Mouse (Mus musculus): ENCODE data around the gene Mgat5.

The Mgat5 gene

DNA sequence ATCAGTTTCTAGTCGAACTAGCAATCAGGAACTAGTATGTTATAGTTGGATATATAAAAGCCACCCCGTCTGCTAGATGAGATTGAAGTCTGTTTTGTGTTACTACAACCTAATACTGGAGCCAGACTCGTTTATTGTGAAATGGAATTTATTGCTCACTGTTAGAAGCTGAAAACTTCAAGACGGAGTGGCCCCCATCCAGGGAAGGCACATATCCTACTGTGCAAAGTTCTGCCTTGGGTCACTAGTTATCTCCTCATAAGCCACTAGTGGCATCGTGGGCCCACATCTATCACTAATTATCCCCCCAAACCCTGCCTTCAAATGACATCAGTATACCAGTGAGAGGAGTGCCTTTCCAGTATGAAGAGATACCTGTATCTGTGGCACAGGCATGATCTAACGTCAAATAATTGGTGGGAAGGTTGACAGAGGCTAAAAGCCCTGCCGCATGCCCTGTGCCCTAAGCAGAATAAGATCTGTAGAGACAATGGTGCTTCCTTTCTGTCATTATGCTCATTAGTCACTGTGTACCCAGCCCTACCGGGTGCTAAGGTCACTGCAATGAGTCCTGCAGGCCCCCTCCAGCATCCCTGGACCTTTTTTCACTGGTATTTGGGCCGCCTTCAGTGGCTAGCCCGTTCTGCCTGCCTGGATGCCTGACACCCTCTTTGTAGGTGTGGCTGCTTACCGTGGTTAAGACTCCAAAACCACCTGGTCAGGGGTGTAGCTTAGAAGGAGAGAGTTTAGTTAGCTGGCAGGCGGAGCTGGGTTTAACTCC, 191.9 kb downstream of the Mgat5 start:
- DNase-seq, result no peak

DNA sequence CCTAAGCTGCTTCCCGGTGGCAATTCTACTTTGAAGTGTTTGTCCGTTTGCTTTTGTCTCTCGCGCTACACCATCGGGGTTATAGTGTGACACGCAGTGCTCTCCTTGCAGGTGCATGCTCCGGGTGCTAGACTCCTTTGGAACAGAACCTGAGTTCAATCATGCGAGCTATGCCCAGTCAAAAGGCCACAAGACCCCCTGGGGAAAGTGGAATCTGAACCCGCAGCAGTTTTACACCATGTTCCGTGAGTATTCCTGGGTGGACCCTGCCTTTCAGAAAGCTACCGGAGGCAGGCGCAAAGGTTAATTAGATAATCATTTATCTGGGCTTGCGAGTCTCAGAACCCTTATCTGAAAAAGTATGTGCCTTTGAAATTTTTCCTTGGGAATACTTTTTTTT, 192.6 kb downstream of the Mgat5 start:
- DNase-seq, result no peak

DNA sequence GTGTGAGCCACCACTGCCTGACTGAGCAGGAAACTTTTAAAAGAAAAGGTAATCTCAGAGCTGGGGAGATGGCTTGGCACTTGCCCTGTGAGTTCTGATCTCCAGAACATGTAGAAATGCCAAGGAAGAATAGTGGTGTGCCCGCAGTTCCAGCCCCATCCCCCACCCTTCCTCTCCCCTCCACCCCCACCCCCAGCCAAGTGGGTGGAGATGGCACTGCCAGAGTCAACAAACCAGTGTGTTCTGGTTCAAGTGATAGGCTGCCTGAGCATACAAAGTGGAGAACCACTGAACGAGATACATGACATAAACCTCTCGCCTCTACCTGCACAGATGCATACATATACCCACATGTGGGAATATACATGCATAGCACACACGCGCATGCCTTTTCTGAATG, 193.4 kb downstream of the Mgat5 start:
- no peak for DNase-seq

DNA sequence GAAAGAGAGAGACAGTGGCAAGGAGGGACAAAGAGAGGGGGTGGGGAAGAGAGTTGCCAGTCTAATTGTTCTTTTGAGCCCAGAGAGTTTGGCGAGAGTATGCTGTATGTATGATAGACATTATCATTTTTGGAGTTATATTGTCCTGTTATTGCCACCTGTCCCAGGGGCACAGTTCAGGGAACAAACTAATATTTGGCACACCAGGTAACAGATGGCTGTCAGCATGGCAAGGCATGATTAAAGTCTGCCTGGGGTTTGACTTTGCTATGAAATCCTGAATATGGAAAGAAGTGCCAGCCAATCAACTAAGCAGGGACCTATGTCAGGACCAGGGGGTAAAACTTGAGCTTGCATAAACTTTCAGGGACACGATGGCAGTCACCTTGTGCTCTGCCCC, 195.4 kb downstream of the Mgat5 start:
- DNase-seq, result no peak

DNA sequence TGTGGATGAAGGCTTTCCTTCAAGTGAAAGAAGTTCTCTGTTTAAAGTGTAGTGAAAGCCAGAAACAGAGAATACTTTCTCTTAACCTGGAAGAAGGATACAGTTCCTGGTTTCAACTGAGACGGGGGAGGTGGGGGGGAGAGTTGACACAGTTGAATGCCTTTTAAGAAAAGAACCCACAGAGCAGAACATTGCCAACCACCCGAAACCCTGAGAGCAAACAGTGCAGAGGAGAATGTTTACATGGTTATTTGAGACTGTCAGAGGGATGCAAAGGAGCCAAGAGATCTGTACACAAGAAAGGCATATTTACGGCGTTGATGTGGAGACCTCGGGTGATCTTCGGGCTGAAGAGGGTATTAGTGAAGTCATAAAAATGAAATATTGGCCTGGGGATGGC, 195.9 kb downstream of the Mgat5 start:
- DNase-seq, result no peak

- DNase-seq, result no peak
These were observed 199.8 kb downstream of the Mgat5 start for GRCm38 (mm10) chr1:127404655-127405054.

- no peak for DNase-seq
These were observed 204.2 kb downstream of the Mgat5 start for GRCm38 (mm10) chr1:127408957-127409423.

DNA sequence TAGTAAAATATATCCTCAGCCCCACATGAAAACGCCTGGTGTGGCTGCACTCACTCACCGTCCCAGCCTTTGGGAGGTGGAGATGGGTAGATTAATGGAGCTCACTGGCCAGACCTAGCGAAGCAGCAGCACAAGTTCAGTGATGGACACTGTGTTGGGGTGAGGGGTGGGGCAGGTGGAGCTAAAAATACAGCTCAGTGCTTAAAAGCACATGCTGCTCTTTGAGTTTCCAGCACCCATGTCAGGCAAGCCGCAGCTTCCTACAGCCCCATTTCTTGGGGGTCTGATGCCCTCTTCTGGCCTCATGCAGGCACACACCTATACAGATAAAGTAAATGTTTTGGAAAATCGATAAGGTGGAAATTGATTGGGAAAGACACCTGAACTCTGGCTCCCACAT, 204.7 kb downstream of the Mgat5 start:
- DNase-seq, result peak in 1 of 2 experiments; percentile 16

DNA sequence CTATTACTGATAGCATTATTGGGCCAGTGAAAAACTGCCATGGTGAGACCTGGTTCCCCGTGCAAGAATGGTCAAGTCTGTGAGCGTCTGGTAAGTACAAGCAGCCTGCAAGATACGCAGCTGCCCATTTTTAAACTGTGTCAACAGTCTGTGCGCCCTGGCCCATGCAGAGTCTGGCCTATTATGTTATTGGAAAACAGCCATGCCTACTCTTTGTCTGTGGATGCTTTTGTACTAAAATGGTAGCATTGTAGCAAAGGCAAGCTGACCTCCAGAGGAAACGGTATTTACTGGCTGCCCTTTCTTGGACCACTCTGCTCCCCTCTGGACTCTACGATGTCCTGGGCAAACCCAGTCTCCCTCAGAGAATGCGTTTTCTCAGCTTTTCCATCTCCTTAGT, 209.7 kb downstream of the Mgat5 start:
- no peak for DNase-seq

GRCm38 (mm10) chr1:127415896-127416295, 211.1 kb downstream of the Mgat5 start:
- DNase-seq, result no peak

- DNase-seq, result no peak
These were observed 212.2 kb downstream of the Mgat5 start for GRCm38 (mm10) chr1:127416971-127417370.

- no peak for DNase-seq
These were observed 214.2 kb downstream of the Mgat5 start for GRCm38 (mm10) chr1:127418916-127419575.

- DNase-seq, result no peak
These were observed 214.8 kb downstream of the Mgat5 start for GRCm38 (mm10) chr1:127419581-127419980.

DNA sequence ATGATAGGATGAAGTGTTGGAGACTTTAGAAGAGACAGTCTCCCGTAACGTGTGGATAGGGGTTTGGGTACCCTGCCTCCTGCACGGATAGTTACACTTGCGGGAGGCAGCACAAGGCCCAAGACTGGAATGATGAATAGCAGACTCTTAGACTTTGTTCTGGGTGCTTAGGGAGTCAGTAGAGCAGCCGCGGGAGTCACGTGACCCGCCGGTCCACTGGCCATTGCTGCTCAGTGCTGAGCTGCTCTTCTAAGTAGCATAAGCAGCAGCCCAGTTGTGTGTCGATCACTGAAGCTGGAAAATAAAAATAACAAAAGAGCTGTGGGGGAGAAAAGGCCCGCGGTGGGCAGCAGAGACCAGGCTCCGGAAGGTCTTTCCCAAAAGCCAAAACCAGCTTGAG, 215.6 kb downstream of the Mgat5 start:
- DNase-seq, result no peak

- no peak for DNase-seq
These were observed 216.0 kb downstream of the Mgat5 start for GRCm38 (mm10) chr1:127420795-127421194.

DNA sequence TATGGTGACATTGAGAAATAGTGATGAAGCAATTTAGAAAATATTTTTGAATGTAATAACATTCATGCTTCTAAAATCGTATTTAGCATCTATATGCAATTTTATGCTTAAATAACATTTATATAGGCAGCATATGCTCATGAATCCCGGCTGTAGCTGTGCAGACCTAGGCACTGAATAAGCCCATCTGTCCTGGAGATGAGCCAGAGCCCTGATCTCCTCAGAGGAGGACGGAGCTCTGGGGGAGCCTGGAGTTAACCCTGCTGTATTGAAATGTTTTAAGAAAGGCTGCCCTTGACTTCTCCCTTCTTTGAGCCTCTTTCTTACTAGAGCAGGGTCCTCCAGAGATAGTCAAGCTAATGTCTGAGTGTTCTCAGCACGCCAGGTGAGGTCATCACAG, 217.8 kb downstream of the Mgat5 start:
- no peak for DNase-seq

DNA sequence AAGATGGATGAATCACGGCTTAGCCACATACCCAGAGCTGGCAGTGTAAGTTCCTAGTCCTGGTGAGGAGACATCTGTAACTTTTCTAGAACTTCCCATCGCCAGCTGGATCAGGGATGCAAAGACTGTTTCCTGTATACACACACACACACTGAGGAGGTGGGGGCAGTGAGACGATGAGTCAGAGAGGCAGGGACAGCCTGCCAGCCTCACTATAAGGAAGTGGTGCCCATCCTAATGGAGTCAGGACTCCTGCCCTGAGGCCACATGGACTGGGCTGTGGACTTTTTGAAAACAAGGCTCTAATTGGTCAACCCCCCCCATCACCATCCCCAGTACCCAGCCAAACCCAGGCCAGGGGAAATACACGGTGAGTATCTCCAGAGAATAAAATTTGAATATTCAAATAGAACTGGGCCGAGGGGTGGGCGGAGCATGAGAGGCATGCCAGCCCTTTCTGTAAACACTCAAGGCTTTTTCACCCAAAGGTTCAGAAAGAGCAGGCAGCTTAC, 220.3 kb downstream of the Mgat5 start:
- DNase-seq, result peak in 1 of 2 experiments; percentile 12

DNA sequence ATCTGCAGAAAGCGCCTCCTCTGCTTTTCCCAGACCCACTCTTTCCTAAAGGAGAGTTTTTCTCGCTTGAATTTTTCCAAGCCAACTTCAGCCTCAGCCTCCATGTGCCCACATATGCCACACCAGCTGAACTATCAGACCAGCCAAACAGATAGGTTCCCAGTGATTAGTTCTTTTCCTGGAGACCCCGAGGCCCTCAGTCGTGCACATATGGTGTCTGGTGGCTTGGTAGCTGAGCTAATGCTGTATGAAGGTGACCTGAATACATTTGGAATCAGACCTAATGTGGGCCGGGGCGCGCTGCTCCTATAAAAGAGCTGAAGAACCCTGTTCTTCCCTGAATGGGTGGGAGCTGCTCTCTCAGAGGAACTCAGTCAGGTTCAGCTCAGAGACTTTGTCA, 225.5 kb downstream of the Mgat5 start:
- DNase-seq, result no peak

- no peak for DNase-seq
These were observed 230.0 kb downstream of the Mgat5 start for GRCm38 (mm10) chr1:127434829-127435228.

DNA sequence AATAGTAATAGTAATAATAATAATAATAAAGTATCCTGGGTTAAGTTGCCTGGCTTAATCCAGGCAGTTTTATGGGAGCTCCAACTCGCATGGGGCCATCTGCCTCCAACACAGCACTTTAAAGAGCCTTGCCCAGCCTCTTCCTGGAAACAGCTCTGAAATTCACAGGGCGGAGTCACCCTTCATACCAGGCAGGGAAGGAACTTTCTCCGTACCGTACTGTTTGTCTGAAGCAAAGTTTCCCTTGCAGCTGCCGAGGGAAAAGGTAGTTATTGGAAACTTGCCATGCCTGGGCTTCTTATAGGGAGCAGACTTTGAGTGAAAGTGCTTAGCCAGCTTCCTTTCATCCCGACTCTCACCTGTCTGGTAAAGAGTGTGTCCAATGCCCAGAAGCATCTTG, 232.3 kb downstream of the Mgat5 start:
- no peak for DNase-seq

GRCm38 (mm10) chr1:127439452-127439891, 234.7 kb downstream of the Mgat5 start:
- DNase-seq, result no peak

- no peak for DNase-seq
These were observed 236.2 kb downstream of the Mgat5 start for GRCm38 (mm10) chr1:127441007-127441406.

DNA sequence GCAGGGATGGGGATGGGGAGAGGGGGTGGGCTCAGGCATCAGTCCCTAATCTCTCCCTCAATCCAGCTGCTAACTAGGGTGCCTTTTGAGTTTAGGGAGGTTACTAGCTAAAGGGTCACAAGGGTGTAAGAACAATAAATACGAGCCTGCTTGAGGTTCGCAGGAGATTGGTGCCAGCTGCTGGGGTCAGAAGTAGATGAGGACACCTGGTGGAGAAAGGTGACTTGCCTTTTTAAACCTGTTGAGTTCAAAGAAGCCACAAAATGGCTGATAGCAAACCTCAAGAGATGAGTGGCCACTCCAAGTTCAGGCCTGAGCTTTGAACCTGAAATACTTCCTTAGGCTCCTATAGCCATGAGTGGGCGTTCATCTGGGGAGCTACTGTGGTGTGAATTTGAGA, 236.9 kb downstream of the Mgat5 start:
- DNase-seq, result no peak
